Mouse (Mus musculus) telencephalon, adult 2 months (tissue): ENCODE data around the gene Dppa3.

Source experiments
- DNase-seq: peaks from one replicate; pipeline ENCODE4 v3.0.0-alpha.2; 2011; ENCODE audit warnings: low read depth, low spot score

Dppa3 gene

DNA sequence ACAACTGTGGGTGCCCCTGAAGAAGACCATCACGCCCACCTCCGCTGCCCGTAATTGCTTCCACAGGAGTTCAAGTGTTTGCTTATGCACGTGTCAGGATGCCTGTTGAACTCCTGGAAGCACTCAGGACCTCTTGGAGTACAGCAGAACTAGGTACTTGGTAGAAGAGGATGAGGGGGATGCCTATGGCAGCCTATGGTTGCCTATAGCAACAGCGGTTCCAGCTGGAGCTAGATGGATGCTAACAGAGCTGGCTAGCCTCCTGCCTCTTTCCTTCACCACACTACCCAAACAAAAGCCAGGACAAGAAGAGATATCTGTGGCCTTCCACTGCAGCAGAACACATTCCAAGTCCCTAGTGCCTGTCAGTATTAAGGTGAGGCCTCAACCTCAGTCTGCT is 41.5 kb downstream of the Dppa3 start:
- no peak for DNase-seq

DNA sequence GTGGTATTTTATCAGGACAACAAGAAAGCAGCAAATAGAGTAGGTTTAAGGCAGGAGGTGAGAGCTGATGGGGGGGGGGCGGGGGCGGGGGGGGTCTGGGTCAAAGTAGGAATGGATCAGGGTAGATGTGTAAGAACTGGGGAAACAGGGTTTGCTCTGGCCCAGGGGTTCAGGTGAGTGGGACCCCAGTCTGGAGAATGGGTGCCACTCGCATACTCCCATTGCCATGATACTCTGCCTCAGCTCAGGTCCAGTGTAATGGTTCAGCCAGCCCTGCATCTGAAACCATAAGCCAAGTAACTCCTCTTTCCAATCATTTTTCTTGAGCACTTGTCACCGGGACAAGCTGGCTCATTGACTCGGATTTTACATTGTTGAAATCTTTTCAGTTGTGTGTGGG is 42.6 kb downstream of the Dppa3 start:
- DNase-seq: no peak

- DNase-seq: peak; percentile 96
Observed at GRCm38 (mm10) chr6:122669406-122670200, 43.4 kb downstream of the Dppa3 start.

DNA sequence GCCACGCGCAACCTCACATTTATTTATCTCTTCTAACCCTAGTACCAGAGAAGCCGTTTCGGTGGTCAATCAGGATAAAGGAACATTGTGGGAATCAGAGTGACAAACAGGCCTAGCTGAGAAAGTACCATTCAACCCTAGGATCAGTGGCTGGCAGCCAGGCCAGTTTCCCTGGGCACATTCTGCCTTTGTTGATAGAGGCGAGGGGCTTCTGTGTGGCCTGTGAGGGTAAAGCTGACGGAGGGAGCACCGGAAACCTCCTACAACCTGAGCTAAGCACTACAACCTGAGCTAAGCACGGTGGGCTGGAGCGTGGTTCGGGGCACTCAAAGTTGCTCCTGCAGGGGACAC is 44.0 kb downstream of the Dppa3 start:
- no peak for DNase-seq

DNA sequence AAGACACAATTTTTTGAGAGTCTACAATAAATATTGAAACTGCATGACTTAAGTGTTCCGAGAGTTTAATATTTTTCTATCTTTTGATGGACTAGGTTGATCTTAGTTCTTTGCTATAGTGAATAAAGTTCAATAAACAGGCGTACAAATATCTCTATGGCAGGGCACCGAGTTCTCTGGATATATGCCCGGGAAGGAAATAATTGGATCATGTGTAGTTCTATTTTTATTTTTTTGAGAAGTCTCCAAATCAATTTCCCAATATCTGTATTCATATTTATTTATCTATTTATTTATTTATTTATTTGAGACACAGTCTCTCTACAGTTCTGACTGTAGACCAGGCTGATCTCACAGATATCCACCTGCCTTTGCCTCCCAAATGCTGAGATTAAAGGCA is 44.6 kb downstream of the Dppa3 start:
- DNase-seq: no peak

DNA sequence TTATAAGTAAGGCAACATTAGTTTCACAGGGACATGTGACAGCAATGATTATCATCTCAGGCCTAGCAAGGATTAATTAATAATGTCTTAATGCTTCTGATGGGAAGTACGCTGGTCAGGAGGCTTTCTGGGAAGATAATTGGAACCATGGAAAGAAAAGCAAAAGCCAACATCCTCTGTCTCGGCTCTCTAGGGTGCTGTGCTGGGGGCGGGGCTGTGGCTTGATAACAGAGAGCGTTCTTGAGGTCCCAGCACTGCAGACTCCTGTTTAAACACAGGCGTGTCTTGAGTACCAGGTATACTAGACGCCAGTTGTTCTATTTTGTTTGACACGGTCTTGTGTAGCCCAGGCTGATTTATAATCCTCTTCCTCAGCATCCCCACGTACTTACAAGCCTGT is 46.5 kb downstream of the Dppa3 start:
- DNase-seq: no peak
